Mouse (Mus musculus): ENCODE data around the gene AF067061. TPM values are rescaled to one million over a fixed set of nuclear protein-coding genes. Genes with fewer than 3 reads are reported as not detected.

Gene AF067061
- polyA plus RNA-seq, 1 experiment = not detected

GRCm38 (mm10) chr13:120310749-120311148 is 47.8 kb downstream of the AF067061 start:
- H3K27ac ChIP-seq (ENCODE audit: insufficient read depth, low read length) = no peak overlapping the region
- H3K9me3 ChIP-seq (replicated peaks; ENCODE audit: control insufficient read depth, insufficient read depth, low read length, poor library complexity, severe bottlenecking) = no peaks in the 10 kb centered on the region
- no peaks in the 10 kb centered on the region; the same call in 1 of the 2 replicates for H3K27me3 ChIP-seq (ENCODE audit: control insufficient read depth, insufficient read depth, low read length, poor library complexity, severe bottlenecking)
- H3K9ac ChIP-seq (ENCODE audit: low read depth, poor library complexity, severe bottlenecking) = no peak overlapping the region
- H3K4me1 ChIP-seq (ENCODE audit: control insufficient read depth, insufficient read depth, low read length) = no peaks in the 10 kb centered on the region
- TF ChIP-seq EP300 (IDR thresholded peaks at IDR 0.05; ENCODE audit: insufficient read depth, low read depth, low read length) (no peak), CTCF (IDR thresholded peaks at IDR 0.05; ENCODE audit: low read depth, low read length) (no peak), POLR2A (IDR thresholded peaks at IDR 0.05; ENCODE audit: insufficient read depth, low read length) (no peak)
- no peaks in the 10 kb centered on the region for H3K36me3 ChIP-seq (ENCODE audit: control insufficient read depth, insufficient read depth, low read length, poor library complexity, severe bottlenecking)
- H3K4me3 ChIP-seq (ENCODE audit: low read depth, low read length) = no peak overlapping the region

DNA sequence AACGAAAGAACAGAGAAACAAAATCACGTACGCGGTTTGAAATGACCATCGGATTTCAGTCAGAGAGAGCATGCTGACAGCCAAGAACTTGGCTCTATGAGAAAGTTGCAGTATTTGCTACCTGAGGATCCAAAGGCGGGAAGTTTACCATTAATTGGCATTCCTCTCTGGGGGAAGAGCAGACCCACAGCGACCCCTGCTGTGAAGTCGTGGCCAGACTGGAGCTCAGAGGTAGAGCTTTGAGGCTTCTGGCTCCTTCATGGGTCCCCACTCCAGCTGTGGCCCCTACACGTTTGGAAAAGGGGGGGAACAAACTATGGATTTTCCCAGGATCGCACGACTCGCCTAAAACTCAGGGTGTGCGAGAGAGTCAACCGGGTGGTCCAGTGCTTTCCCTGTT is 50.7 kb downstream of the AF067061 start:
- TF ChIP-seq POLR2A (IDR thresholded peaks at IDR 0.05; ENCODE audit: insufficient read depth, low read length) (no peak), CTCF (IDR thresholded peaks at IDR 0.05; ENCODE audit: low read depth, low read length) (peak; percentile 70), EP300 (IDR thresholded peaks at IDR 0.05; ENCODE audit: insufficient read depth, low read depth, low read length) (no peak)
- no peak overlapping the region for H3K4me3 ChIP-seq (ENCODE audit: low read depth, low read length)

More for the DNA sequence above, 50.7 kb downstream of the AF067061 start:
- Histone ChIP-seq H3K27ac (ENCODE audit: insufficient read depth, low read length) (no peak overlapping the region), H3K9me3 (replicated peaks; ENCODE audit: control insufficient read depth, insufficient read depth, low read length, poor library complexity, severe bottlenecking) (no peaks in the 10 kb centered on the region), H3K27me3 (ENCODE audit: control insufficient read depth, insufficient read depth, low read length, poor library complexity, severe bottlenecking) (no peaks in the 10 kb centered on the region; the same call in 1 of the 2 replicates), H3K9ac (ENCODE audit: low read depth, poor library complexity, severe bottlenecking) (no peak overlapping the region), H3K36me3 (ENCODE audit: control insufficient read depth, insufficient read depth, low read length, poor library complexity, severe bottlenecking) (no peaks in the 10 kb centered on the region), H3K4me1 (ENCODE audit: control insufficient read depth, insufficient read depth, low read length) (no peaks in the 10 kb centered on the region)

Other genes starting within 250 kb of the AF067061 start
- gene Gm36079, start 236.1 kb upstream of the AF067061 start, polyA plus RNA-seq (2011; ENCODE audit: insufficient read depth, insufficient read length, low read depth, missing spikeins) = not detected in 2 replicates
- not detected in 2 replicates for gene Gm21188, start 210.9 kb upstream of the AF067061 start, polyA plus RNA-seq (2011; ENCODE audit: insufficient read depth, insufficient read length, low read depth, missing spikeins)
- not detected in 2 replicates for gene Gm20767, start 122.9 kb upstream of the AF067061 start, polyA plus RNA-seq (2011; ENCODE audit: insufficient read depth, insufficient read length, low read depth, missing spikeins)
- not detected in 2 replicates for gene Gm21818, start 90.7 kb upstream of the AF067061 start, polyA plus RNA-seq (2011; ENCODE audit: insufficient read depth, insufficient read length, low read depth, missing spikeins)
- not detected in 2 replicates for gene Gm21762, start 47.2 kb upstream of the AF067061 start, polyA plus RNA-seq (2011; ENCODE audit: insufficient read depth, insufficient read length, low read depth, missing spikeins)
- gene Gm21731, start 24.0 kb upstream of the AF067061 start, polyA plus RNA-seq (2011; ENCODE audit: insufficient read depth, insufficient read length, low read depth, missing spikeins) = not detected in 2 replicates
- gene BC147527, start 37.3 kb downstream of the AF067061 start, polyA plus RNA-seq (2011; ENCODE audit: insufficient read depth, insufficient read length, low read depth, missing spikeins) = not detected in 2 replicates
- not detected in 2 replicates for gene Tcstv3, start 53.8 kb downstream of the AF067061 start, polyA plus RNA-seq (2011; ENCODE audit: insufficient read depth, insufficient read length, low read depth, missing spikeins)

Measured in ES-Bruce4 (cell line).